Mouse (Mus musculus) spleen, postnatal 14 days (tissue): Measurements from ENCODE around the gene Trim47.
A peak's percentile ranks its signal among the peaks of the same experiment; 100 is the strongest.
"Not testable (repeated sequence)": the region's sequence is repeated elsewhere in the genome, so short reads cannot be mapped to it uniquely, and the experiment has no call there.

Experiments
- DNase-seq, 2 experiments: peaks; one replicate each; pipeline ENCODE4 v3.0.0; 2021 to 2022; ENCODE audit warnings: low spot score in 2 of 2

Gene Trim47

DNA sequence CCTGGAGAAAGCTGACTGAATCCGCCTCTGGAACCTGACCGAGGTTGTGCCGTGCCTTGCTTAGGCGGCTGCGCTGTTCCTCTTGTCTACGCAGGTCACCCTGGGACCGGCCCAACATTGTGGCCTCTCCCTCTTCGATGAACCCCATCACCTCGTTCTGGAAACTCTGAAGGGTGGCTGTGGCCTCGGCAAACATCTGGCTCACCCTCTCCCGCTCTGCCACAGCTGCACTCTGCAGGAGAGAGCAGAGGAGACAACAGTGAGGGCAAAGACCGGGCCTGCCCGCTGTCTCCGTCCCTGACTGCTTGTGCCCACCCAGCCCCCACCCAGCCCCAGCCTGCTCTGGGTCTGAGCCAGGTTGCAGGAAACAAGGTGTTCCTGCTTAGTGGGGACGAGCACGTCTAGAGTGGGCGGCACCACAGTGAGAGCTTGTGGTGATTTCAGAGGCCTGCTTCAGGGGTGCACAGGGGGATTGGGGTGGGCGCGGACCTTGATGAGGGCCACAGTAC lies 19.2 kb downstream of the Trim47 start:
- no peak for DNase-seq

DNA sequence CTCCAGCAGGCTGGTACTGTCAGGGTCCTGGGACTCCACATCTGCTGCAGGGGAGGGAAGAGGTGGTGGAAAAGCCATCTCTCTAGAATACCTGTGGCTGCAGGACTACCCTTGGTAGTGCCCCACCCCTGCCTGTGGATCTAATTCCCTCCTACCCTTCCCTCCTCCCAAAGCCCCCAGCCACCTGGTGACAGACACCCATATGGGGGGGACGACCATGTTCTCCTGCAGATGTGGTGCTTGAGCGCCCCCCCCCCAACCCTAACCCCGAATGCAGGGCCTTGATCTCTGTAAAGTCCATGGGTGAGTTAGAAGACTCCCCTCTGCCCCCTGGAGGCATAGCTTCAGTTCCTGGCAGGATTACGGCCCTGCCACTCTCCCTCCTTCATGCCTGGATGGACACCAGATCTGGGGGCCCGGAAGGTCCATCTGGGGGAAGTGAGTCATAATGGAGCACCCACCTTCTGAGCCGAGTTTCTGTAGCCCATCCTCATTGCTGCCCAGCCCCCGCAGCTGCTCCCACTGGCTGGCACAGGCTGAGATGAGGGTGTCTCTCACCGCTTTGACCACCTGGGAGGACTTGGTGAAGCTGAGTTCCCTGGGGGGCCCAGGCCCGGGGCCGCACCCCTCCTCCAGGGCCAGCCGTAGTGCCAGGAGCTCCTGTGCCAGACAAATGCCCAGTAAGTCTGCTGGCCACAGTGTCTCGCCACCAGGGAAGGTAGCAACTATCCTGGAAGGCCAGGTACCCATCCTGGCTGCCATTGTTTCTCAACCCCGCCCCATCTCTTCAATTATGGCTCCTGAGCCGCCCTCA lies 19.8 kb downstream of the Trim47 start:
- no peak for DNase-seq

GRCm38 (mm10) chr11:116106154-116106962 lies 20.7 kb downstream of the Trim47 start:
- no peak for DNase-seq

DNA sequence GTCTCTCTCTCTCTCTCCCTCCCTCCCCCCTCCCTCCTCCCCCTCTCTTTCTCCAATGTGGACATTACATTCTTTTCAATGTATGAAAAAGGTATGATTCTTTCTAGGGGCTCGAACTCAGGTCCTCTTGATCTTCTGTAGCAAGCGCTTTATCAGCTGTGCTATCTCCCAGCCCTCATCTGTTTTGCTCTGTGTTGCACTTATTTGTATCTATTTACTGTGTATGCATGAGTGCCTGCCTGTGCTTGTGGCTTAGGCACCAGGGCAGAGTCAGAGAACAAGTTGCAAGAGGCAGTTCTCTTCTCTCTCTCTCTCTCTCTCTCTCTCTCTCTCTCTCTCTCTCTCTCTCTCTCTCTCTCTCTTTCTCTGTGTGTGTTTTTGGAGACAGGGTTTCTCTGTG lies 21.9 kb downstream of the Trim47 start:
- no peak for DNase-seq

- no peak for DNase-seq
Measured at GRCm38 (mm10) chr11:116104006-116104646, 22.9 kb downstream of the Trim47 start.

GRCm38 (mm10) chr11:116103572-116103971 lies 23.4 kb downstream of the Trim47 start:
- DNase-seq, result no peak

GRCm38 (mm10) chr11:116102472-116102871 lies 24.5 kb downstream of the Trim47 start:
- no peak for DNase-seq

DNA sequence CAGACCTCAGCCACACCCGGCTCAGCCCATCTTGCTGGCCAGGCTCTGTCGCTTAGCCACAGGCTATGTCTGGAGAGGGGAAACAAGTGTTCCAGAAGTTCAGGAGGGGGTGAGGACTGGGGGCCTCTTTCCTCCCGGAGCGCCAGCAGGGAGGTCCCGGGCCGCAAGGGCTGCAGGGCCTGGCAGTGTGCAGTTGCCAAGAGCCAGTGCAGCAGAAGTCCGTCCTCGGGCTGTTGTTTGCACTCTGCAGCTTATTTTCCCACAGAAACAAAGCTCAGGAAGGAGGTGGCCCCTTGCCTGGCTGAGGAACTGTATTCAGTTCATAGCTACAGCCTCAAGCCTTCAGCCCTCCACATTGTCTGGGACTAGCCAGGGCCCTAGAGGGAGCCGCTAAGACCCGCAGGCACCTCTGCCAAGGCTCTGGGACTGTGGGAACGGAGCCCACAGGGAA lies 25.1 kb downstream of the Trim47 start:
- DNase-seq, result no peak

DNA sequence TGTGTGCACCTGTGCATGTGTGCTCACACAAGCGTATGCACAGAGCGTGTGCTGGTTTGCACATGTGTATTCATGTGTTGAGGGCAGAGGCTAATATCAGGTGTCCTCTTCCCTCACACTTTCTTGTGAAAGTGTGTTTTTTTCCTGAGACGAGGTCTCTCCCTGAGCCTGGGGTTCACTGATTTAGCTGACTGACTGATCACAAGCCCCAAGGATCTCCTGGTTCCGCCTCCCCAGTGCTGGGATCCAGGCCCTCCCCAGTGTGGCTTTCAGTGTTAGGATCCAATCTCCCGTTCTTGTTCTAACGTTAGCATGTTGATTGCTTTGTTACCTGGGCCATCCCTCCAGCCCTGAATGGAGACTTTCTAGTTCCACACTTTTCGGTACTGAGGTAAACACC lies 26.2 kb downstream of the Trim47 start:
- no peak for DNase-seq

DNA sequence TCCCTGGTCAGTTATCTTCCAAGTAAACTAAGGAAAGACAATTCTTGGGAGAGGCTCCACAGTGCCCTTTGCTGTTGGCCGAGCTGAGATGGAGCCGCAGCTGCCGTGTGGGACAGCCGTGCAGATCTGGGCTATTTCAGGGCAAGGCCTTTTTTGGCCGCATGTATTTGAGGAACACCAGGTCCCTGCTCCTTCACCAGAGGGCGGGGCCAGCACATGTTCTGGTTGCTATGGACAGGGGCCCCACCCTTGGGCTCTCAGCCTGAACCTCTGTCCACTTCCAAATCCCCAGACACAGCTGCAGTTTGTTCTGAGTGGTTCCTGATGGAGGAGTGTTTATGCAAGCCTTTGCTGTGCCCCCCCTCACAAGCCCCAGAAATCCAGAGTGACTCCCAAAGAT lies 26.6 kb downstream of the Trim47 start:
- DNase-seq, result no peak

GRCm38 (mm10) chr11:116099462-116099861 lies 27.5 kb downstream of the Trim47 start:
- no peak for DNase-seq

- no peak for DNase-seq
Measured at GRCm38 (mm10) chr11:116098711-116099460, 28.1 kb downstream of the Trim47 start.

DNA sequence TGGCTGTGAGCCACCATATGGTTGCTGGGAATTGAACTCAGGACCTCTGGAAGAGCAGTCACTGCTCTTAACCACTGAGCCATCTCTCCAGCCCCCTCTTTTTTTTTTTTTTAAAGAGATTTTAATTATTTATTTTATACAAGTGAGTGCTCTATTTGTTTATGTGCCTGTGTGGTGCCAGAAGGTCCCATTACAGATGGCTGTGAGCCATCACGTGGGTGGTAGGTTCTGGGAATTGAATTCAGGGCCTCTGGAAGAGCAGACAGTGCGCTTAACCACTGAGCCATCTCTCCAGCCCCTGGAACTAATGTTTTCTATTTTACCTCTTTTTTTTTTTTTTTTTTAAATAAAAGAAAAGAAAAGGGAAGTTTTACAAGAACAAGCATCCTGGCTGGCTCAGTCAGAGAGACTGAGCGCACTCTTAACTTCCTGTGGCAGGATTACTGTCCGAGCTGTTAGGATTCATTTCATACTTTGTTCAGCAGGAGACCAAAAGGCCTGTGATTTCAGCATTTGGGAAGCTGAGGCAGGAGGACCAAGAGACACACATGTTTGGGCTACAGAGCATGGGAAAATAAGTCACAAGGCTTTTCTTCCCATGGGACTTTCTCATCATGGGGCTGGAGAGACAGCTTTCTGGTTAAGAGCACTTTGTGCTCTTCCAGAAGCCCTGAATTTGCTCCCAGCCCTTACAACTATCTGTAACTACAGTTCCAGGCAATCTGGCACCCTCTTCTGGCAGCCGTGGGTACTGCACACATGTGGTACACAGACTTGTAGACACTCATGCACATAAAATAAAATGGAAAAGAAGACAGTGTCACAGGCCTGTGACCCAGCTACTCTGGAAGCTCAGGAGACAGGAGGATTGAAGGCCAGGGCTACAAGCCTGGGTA lies 30.5 kb downstream of the Trim47 start:
- peak in 1 of 2 experiments; percentile 54 for DNase-seq

- DNase-seq, result no peak
Measured at GRCm38 (mm10) chr11:116095573-116095972, 31.4 kb downstream of the Trim47 start.

GRCm38 (mm10) chr11:116093771-116094565 lies 33.0 kb downstream of the Trim47 start:
- DNase-seq, result no peak

- DNase-seq, result not testable (repeated sequence)
Measured at GRCm38 (mm10) chr11:116092959-116093358, 34.1 kb downstream of the Trim47 start.

DNA sequence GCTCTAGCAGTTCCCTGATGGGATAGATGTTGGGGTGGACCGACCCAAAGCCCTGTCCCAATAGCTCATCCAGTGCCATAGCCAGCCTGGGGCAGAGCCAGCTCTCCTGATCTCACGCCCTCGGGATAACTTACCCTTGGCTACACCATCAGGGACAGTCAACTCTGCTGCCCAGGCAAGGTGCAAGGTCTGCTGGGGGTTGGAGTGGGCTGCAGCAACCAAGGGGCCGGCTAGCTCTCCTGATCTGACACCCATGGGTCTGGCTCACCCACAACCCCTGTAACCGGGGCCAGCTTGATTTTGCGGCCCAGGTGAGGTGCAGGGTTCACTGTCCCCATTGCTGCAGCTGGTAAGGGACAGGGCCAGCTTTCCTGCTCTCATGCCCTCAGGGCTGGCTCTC lies 35.4 kb downstream of the Trim47 start:
- no peak for DNase-seq

GRCm38 (mm10) chr11:116089545-116089944 lies 37.5 kb downstream of the Trim47 start:
- DNase-seq, result no peak

GRCm38 (mm10) chr11:116088741-116089394 lies 38.1 kb downstream of the Trim47 start:
- DNase-seq, result no peak
